Mouse (Mus musculus): ENCODE measurements at regions not wholly inside any gene's neighbourhood (a gene's known extent, or its start where the extent isn't known, plus 50 kb on each side); places are given as distances from the start of the nearest gene placed in this dataset.

DNA sequence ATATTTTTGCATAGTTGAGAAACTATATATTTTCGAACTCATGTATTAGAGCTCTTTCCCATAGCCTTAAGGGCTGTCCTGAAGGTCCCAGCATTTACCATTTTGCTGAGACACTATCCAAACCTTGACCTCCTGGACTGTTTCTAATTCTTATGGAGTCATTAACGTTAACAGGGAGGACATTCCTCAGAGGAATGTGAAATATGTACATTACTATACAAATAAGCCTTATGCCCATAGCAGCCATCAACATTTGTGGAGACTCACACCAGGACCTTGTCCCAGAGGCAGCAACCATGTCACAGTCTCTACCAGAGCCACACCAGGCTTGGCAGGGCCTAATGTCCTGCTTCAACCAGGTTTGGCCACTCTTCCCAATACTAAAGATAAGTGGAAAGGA lies 54.6 kb upstream of the Atp13a3 start:
- DNase-seq, result no peak

DNA sequence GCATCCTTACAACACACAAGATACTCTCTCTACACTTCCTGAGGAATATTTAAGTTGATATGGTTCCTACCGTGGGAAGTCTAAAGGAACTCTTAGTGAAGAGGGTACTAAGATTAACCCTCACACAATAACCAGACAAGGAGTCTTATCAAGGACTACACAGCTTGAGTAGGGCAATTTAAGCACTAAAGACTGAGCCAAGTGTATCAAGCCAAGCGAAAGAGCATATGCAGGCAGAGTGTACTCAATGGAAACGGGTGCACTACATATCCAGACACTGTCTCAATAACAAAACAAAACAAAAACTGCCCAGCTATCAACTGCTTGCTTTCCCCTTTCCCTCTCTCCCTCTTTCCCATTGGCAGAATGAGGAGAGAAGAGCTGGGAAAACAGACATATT lies 52.1 kb upstream of the Atp13a3 start:
- no peak for DNase-seq

DNA sequence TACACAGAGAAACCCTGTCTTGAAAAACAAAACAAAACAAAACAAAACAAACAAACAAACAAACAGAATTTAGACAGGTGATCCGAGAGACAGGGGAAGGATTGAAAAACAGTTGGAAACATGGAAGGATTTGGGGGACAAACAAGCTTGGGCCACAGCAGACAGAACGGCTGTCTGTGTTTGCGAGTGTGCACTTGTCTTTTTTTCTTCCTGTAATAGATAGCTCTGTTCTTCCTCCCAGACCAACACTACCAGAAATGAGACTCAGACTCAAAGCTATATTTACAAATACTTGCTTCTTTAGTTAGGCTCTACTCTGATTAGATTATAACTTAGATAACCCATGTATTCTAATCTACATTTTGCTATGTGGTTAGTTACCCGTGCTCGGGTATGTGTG lies 51.6 kb upstream of the Atp13a3 start:
- DNase-seq, result no peak

DNA sequence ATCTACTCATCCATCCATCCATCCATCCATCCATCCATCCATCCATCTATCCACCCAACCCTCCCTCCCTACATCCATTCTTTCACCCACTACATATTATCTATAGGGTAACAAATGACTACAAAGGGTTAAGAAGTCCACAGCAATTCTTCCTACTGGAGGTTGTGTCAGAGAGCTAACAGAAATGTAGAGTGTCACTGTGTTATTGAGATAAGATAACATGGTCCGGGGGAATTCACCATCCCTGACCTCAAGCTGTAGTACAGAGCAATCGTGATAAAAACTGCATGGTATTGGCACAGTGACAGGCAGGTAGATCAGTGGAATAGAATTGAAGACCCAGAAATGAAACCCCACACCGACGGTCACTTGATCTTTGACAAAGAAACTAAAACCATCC lies 50.9 kb upstream of the Atp13a3 start:
- peak; percentile 36 for DNase-seq
